ENCODE assay signal across 8 mouse cellular contexts in genomic region chr7:130827431-130827830, GRCm38 (mm10). TPM values are rescaled to one million over a fixed set of nuclear protein-coding genes. Genes with fewer than 3 reads are reported as not detected.
DNase-seq lines count a peak whose midpoint lies in the region; ATAC-seq lines count a peak whose summit lies in the region.

No protein-coding gene starts in this region.

- H3K27ac ChIP-seq in hindbrain, embryonic 11.5 days (ENCODE audit: low read depth, low read length) = no peak overlapping the region
- H3K27ac ChIP-seq in hindbrain, embryonic 13.5 days = no peak overlapping the region

- H3K27me3 ChIP-seq in hindbrain, embryonic 11.5 days (ENCODE audit: control insufficient read depth, insufficient read depth, low read length) = no peaks in the 10 kb centered on the region
- 0 out of 2 replicates have a peak, but pooled peaks cover 6% of the 10 kb centered on the region for H3K27me3 ChIP-seq in hindbrain, embryonic 13.5 days

- H3K9ac ChIP-seq in hindbrain, embryonic 11.5 days (ENCODE audit: low read depth, low read length) = no peak overlapping the region
- no peak overlapping the region for H3K9ac ChIP-seq in hindbrain, embryonic 13.5 days

- no peaks in the 10 kb centered on the region for H3K9me3 ChIP-seq in hindbrain, embryonic 11.5 days (ENCODE audit: control insufficient read depth, low read length)
- no peaks in the 10 kb centered on the region for H3K9me3 ChIP-seq in hindbrain, embryonic 13.5 days

- DNase-seq in hindbrain, embryonic 11.5 days (ENCODE audit: low spot score) = peak; percentile 67
- DNase-seq in 3T3-L1 (ENCODE audit: low read depth, low spot score) = peak; percentile 72
- DNase-seq in Muller cell, postnatal 12 days (ENCODE audit: inconsistent ontology term) = peak; percentile 60
- DNase-seq in embryo, embryonic 11.5 days (ENCODE audit: low read depth, low spot score) = peak; percentile 47
- peak; percentile 69 to 83 for DNase-seq in kidney, postnatal 36 days
- DNase-seq in ovary, postnatal 36 days (ENCODE audit: low spot score) = no peak

- no peak for ATAC-seq in hindbrain, embryonic 11.5 days (ENCODE audit: low FRiP score)
- no peak for ATAC-seq in hindbrain, embryonic 13.5 days (ENCODE audit: low FRiP score)
- peak; percentile 48 for ATAC-seq in megakaryocyte progenitor cell, adult 5-6 weeks (replicated peaks; ENCODE audit: poor library complexity)

- 63% methylated on average over 3 of the region's 3 CpGs for WGBS in hindbrain, embryonic 11.5 days
- WGBS in hindbrain, embryonic 13.5 days = 56% methylated on average over 3 of the region's 3 CpGs

- H3K4me1 ChIP-seq in hindbrain, embryonic 11.5 days (replicated peaks; ENCODE audit: control insufficient read depth, insufficient read depth, low read length) = no peaks in the 10 kb centered on the region
- H3K4me1 ChIP-seq in hindbrain, embryonic 13.5 days (replicated peaks) = no peaks in the 10 kb centered on the region

- no peaks in the 10 kb centered on the region for H3K36me3 ChIP-seq in hindbrain, embryonic 11.5 days (ENCODE audit: control insufficient read depth, insufficient read depth, low read length)
- H3K36me3 ChIP-seq in hindbrain, embryonic 13.5 days = no peaks in the 10 kb centered on the region

- H3K4me2 ChIP-seq in hindbrain, embryonic 11.5 days (replicated peaks; ENCODE audit: low read depth, low read length) = no peak overlapping the region
- no peak overlapping the region for H3K4me2 ChIP-seq in hindbrain, embryonic 13.5 days

- no peak overlapping the region for H3K4me3 ChIP-seq in hindbrain, embryonic 11.5 days (ENCODE audit: low read depth, low read length)
- no peak overlapping the region for H3K4me3 ChIP-seq in hindbrain, embryonic 13.5 days

RNA-seq across cellular contexts. Expression of gene Plekha1, which starts 38.1 kb away (rescaled TPM):
- 39.8 and 50.1 TPM in 2 replicates for polyA plus RNA-seq in hindbrain, embryonic 11.5 days (2014; fragmentation: Nextera tagmentation; extraction: Ambion mirVana)
- 63.4 and 65.4 TPM in 2 replicates for polyA plus RNA-seq in hindbrain, embryonic 13.5 days (2015; fragmentation: Nextera tagmentation; extraction: Ambion mirVana)
- 12.4 and 14.0 TPM in 2 replicates for total RNA-seq in megakaryocyte progenitor cell, adult 5-6 weeks (2015)
- 19.3 and 23.3 TPM in 2 replicates for total RNA-seq in megakaryocyte progenitor cell, adult 5-6 weeks (2017)

RNA-seq across cellular contexts. Expression of gene Btbd16, which starts 53.6 kb away (rescaled TPM):
- 0.08 TPM in 1 of 2 replicates, not detected in the other for polyA plus RNA-seq in hindbrain, embryonic 11.5 days (2014; fragmentation: Nextera tagmentation; extraction: Ambion mirVana)
- 0.16 TPM in 1 of 2 replicates, not detected in the other for polyA plus RNA-seq in hindbrain, embryonic 13.5 days (2015; fragmentation: Nextera tagmentation; extraction: Ambion mirVana)
- total RNA-seq in megakaryocyte progenitor cell, adult 5-6 weeks (2015) = 0.52 and 0.71 TPM in 2 replicates
- total RNA-seq in megakaryocyte progenitor cell, adult 5-6 weeks (2017) = 0.87 TPM in 1 of 2 replicates, not detected in the other
